Mouse (Mus musculus) effector memory CD4-positive, alpha-beta T cell, adult 7 months (primary cell): ENCODE measurements around the gene Iglon5. TPM values are rescaled to one million over a fixed set of nuclear protein-coding genes. Genes with fewer than 3 reads are reported as not detected.

Experiments
- polyA plus RNA-seq: library from polyadenylated mRNA; unstranded; fragments of 100-300 nt; shearing (Covaris generic); gene quantifications from one replicate; pipeline ENCODE4 v1.2.1, GENCODE M21; 2017

Gene Iglon5
- polyA plus RNA-seq = not detected

DNA sequence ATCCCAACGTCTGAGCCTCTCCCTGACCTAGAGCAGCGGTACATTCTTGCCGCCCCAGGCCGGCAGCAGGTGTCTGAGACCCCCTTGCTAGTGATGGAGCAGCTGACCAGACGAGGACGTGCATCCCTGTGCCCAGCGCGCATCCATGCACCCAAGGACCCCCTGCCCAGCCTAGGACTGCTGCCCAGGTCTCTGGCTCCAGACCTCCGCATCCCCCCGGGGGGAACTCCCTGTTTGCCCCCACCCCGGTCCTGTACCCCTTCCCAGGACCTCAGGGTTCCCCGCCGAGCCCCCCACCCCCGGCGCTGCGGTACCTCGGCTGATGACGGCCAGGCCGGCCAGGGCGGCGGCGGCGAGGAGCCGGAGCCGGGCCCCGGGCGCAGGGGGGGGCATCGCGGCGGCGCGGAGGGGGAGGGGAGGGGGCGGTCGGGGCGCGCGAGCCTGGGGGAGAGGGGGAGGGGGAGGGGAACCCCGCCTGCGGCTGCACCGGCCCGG is at the start of gene Iglon5:
TSS of gene Iglon5 (minus strand) at position 445 of the 495 bp plus-strand sequence.

DNA sequence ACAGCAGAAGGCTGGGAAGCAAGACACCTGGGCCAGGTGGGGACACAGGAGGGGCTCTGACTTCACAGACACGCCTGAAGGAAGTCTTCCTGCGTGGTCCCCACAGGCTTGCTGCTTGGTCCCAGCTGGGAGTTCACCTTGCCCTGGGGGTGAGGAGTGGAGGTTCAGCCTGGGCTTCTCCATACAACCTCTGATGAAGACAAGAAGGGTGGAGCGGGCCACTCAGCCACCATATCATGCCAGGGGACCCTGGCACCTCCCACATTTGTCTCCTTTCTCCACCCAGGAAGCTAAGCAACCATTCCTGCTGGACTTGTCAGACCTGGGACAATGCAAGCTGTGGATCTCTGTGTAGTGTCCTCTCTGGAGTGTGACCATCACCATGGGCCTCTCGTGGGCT is 27.0 kb downstream of the Iglon5 start, which contains the start of gene Vsig10l:
TSS of gene Vsig10l (plus strand) at position 301 of the 400 bp plus-strand sequence.

GRCm38 (mm10) chr7:43443917-43444293 is 46.0 kb downstream of the Iglon5 start, which contains the start of the genes Etfb and Gm45233:
Etfb (plus strand) TSS chr7:43444083.
Gm45233 (plus strand) TSS chr7:43444128.

DNA sequence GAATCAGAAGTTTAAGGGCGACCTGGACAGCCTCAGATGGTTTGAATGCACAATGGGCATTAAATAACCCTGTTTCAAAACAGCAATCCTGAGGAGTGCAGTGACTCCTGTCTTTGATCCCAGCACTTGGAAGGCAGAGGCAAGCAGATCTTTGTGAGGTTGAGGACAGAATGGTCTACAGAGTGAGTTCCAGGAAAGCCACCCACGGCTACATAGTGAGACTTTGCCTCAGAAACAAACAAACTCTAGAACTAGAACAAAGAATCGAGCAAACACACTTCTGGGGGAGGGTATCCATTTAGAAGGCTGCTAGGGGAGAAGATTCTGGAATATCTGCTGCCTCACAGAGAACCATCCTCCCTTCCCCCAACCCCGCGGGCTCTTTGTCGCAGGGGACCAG is 49.4 kb downstream of the Iglon5 start, which contains the start of gene Cldnd2:
TSS of gene Cldnd2 (plus strand) at position 301 of the 400 bp plus-strand sequence.

DNA sequence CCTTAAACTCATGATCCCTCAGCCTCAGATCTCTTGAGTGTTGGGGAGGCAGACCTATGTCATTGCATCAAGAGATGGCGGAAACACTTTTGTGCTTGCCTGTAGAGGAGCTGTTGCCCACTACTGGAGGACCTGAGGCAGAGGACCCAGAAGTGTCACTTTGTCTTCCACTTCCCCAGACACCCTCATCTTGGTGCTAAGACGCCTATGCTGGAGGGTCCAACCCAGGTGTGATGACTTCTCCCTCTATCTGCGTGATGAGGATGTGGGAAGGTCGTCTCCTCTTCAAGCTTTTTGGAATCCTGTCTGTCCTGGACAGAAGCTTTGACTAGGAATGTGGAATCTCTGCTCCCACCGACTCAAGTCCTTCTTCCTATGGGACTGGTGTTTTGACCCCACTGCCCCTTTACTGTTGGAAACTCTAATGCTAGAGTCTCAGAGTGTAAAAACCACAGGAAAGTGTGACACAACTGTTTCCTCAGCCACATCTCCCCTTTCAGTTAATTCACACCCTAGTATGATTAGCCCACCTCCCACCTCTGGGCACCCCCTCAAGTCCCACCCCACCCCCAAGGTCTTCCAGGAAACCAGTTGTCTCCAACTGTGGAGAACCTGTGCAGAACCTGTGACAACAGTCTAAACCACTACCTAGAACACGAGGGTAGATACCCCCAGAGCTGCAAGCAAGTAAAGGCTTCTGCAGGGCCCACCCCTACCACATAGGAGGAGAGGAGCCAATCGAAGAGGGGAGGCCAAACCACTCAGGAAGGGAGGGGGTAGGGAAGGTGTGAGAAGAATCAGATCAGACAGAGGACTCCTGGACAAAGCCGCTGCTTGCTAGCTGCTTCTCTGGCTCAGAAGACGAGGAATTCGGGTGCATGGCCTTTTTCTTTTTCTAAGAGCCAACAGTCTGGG is 53.3 kb downstream of the Iglon5 start, which contains the start of gene Nkg7:
TSS of gene Nkg7 (plus strand) at position 733 of the 915 bp plus-strand sequence.

GRCm38 (mm10) chr7:43427406-43427805 is 62.5 kb downstream of the Iglon5 start, which contains the start of gene Lim2:
Lim2 (plus strand) TSS chr7:43427670.

Other genes starting within 250 kb of the Iglon5 start
- 19.3 TPM for gene Zfp715, start 176.8 kb downstream of the Iglon5 start, polyA plus RNA-seq
- gene Siglecf, start 138.7 kb downstream of the Iglon5 start, polyA plus RNA-seq = not detected
- gene Siglecg, start 81.9 kb downstream of the Iglon5 start, polyA plus RNA-seq = 0.24 TPM
- gene Lim2, start 62.4 kb downstream of the Iglon5 start, polyA plus RNA-seq = not detected
- 1,742 TPM for gene Nkg7, start 53.0 kb downstream of the Iglon5 start, polyA plus RNA-seq
- not detected for gene Cldnd2, start 49.3 kb downstream of the Iglon5 start, polyA plus RNA-seq
- gene Etfb, start 46.0 kb downstream of the Iglon5 start, polyA plus RNA-seq = 73.5 TPM
- gene Gm45233, start 45.9 kb downstream of the Iglon5 start, polyA plus RNA-seq = not detected
- 5.9 TPM for gene Vsig10l, start 26.9 kb downstream of the Iglon5 start, polyA plus RNA-seq
- not detected for gene 4931406B18Rik, start 15.9 kb upstream of the Iglon5 start, polyA plus RNA-seq
- gene Cd33, start 54.4 kb upstream of the Iglon5 start, polyA plus RNA-seq = not detected
- 1.8 TPM for gene Zfp658, start 72.2 kb upstream of the Iglon5 start, polyA plus RNA-seq
- 6.4 TPM for gene Zfp719, start 89.5 kb upstream of the Iglon5 start, polyA plus RNA-seq
- not detected for gene Zfp819, start 117.1 kb upstream of the Iglon5 start, polyA plus RNA-seq
- gene Ceacam18, start 144.6 kb upstream of the Iglon5 start, polyA plus RNA-seq = not detected
- gene Siglece, start 170.1 kb upstream of the Iglon5 start, polyA plus RNA-seq = not detected
- gene Ctu1, start 181.9 kb upstream of the Iglon5 start, polyA plus RNA-seq = 4.6 TPM
- gene Klk14, start 200.3 kb upstream of the Iglon5 start, polyA plus RNA-seq = not detected
- not detected for gene Klk13, start 222.5 kb upstream of the Iglon5 start, polyA plus RNA-seq